Mouse (Mus musculus) mouse trophoblast stem cell (cell line): ENCODE measurements around the gene Actr3.

Source experiments
- in situ Hi-C, 2 experiments: fragments of 300-500 bp; cut with MseI, MboI; formaldehyde crosslinking; loops; 2 replicates in 1 of 2; 3 replicates in 1 of 2; pipeline ENCODE4 v1.15.1; 2025

Gene Actr3

GRCm38 (mm10) chr1:125435369-125436135 is at the start of gene Actr3:
Actr3 (minus strand) TSS chr1:125435727.
- in situ Hi-C loops = no loop called here

GRCm38 (mm10) chr1:125482459-125483287 is 47.1 kb upstream of the Actr3 start:
- in situ Hi-C loops = no loop called here

- in situ Hi-C loops = no loop called here
These were observed 46.3 kb upstream of the Actr3 start for GRCm38 (mm10) chr1:125481842-125482241.

GRCm38 (mm10) chr1:125478588-125478987 is 43.1 kb upstream of the Actr3 start:
- in situ Hi-C loops = no loop called here

GRCm38 (mm10) chr1:125475961-125476682 is 40.6 kb upstream of the Actr3 start:
- in situ Hi-C loops = no loop called here

GRCm38 (mm10) chr1:125473866-125474265 is 38.3 kb upstream of the Actr3 start:
- in situ Hi-C loops = no loop called here

GRCm38 (mm10) chr1:125473126-125473666 is 37.7 kb upstream of the Actr3 start:
- in situ Hi-C loops = no loop called here

- in situ Hi-C loops = no loop called here
These were observed 35.5 kb upstream of the Actr3 start for GRCm38 (mm10) chr1:125470805-125471648.

- in situ Hi-C loops = no loop called here
These were observed 32.4 kb upstream of the Actr3 start for GRCm38 (mm10) chr1:125467936-125468335.

GRCm38 (mm10) chr1:125466621-125467257 is 31.2 kb upstream of the Actr3 start:
- in situ Hi-C loops = no loop called here

- in situ Hi-C loops = no loop called here
These were observed 28.5 kb upstream of the Actr3 start for GRCm38 (mm10) chr1:125464011-125464410.

- in situ Hi-C loops = no loop called here
These were observed 27.8 kb upstream of the Actr3 start for GRCm38 (mm10) chr1:125463349-125463748.

- in situ Hi-C loops = no loop called here
These were observed 27.4 kb upstream of the Actr3 start for GRCm38 (mm10) chr1:125462917-125463316.

- in situ Hi-C loops = no loop called here
These were observed 23.0 kb upstream of the Actr3 start for GRCm38 (mm10) chr1:125458531-125458930.

- in situ Hi-C loops = no loop called here
These were observed 19.6 kb upstream of the Actr3 start for GRCm38 (mm10) chr1:125455128-125455527.

GRCm38 (mm10) chr1:125450282-125451000 is 14.9 kb upstream of the Actr3 start:
- in situ Hi-C loops = no loop called here

- in situ Hi-C loops = no loop called here
These were observed 12.4 kb upstream of the Actr3 start for GRCm38 (mm10) chr1:125447926-125448325.

GRCm38 (mm10) chr1:125441679-125442078 is 6.2 kb upstream of the Actr3 start:
- in situ Hi-C loops = no loop called here

GRCm38 (mm10) chr1:125441251-125441650 is 5.7 kb upstream of the Actr3 start:
- in situ Hi-C loops = no loop called here

- in situ Hi-C loops = no loop called here
These were observed 4.0 kb upstream of the Actr3 start for GRCm38 (mm10) chr1:125439556-125439955.
